Mouse (Mus musculus): ENCODE results near the gene Lrrc36.

Gene Lrrc36

DNA sequence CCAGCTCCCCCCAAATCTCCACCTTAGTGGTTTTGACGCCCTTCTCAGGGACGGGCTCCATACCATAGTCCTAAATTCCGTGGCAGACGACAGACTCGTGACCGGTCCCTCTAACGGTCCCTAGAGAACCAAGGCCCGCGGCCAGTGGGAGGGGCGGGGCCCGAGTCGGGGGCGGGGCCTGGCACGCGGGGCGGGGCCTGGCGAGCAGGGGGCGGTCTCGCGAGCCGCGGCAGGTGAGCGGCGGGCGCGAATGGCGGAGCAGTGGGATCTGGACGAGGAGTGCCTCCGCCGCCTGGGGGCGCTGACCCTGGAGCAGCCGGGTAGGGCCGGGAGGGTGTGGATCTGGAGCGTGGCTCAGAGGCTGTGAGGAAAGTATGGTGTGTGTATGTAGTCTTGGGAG, at the start of gene Lrrc36, which contains the start of gene Kctd19:
Gene Lrrc36, plus strand, starts transcription at position 181 of the 400 bp plus-strand sequence.
Gene Kctd19, minus strand, starts transcription at position 112 of the 400 bp plus-strand sequence.
- DNase-seq: peak; percentile 24

DNA sequence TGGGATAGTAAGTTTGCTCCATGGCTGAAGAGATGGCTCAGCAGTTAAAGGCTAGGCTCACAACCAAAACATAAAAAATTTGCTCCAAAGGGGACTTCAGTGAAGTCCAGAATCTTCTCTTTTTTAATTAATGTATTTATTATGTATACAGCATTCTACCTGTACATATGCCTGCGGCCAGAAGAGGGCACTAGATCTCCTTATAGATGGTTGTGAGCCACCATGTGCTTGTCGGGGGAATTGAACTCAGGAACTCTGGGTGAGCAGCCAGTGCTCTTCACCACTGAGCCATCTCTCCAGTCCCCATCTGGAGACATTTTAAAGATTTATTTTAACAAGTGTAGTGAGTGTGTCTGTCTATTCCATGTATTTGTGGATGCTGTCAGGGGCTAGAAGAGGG, 46.3 kb upstream of the Lrrc36 start:
- no peak for DNase-seq

DNA sequence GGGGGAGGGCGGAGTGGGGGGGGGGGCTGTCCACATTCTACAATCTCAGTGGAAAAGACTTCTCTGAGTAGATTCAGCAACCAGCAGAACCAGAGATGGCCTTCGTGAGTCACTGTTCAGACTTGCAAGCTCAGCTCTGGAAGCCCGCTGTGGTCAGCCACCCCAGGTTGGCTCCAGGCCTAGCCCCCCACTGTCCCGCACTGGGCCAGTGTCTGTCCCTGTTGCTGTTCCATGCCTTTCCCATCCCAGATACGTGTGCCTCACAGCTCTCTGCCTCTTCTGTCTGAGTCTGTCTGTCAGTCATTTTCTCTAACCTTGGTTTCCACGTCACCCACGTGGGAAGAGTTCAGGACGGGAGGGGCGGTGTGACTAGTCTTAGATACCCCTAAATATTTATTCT, 40.9 kb upstream of the Lrrc36 start:
- DNase-seq: no peak

DNA sequence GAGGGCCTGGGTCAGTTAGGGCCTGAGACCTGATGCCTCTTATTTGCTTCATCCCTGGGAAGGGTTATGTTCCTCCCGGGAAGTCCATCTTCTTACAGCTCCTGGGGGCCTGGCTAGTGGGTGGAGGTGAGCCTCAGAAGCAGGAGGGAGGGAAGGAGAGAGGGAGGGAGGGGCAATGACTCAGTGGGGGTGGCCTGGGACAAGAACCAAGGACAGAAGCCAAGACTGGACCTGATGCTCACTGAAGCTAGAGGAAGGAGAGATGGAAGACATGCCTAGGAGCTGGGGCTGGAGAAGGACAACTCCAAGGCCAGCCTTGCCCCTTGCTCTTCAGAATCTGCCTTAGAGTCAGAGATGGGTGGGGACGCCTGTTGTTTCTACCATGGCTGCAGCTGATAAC, 40.3 kb upstream of the Lrrc36 start, which contains the start of gene Plekhg4:
Gene Plekhg4, plus strand, starts transcription at position 243 of the 400 bp plus-strand sequence.
- no peak for DNase-seq

DNA sequence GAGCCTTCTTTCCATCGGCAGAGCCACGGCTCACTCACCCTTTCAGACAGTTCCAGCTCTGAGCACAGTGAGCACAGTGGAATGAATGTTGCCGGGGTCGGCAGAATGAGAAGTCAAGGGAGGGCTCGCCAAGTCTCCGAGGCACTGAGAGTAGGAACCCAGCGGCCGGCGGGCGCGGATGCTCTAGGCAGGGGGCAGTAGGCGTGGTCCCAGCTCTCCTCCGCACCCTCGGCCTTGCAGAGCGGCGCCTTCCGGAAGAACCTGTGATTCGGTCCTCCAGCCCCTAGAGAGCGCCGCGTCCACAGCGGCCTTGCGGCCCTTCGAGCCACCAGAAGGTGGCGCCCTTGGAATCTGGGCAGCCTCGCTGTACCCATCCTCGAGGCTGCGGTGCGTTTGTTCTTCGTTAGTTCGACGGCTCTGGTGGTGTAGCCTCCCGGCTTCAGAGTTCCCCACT, 38.8 kb upstream of the Lrrc36 start:
- DNase-seq: peak; percentile 47

DNA sequence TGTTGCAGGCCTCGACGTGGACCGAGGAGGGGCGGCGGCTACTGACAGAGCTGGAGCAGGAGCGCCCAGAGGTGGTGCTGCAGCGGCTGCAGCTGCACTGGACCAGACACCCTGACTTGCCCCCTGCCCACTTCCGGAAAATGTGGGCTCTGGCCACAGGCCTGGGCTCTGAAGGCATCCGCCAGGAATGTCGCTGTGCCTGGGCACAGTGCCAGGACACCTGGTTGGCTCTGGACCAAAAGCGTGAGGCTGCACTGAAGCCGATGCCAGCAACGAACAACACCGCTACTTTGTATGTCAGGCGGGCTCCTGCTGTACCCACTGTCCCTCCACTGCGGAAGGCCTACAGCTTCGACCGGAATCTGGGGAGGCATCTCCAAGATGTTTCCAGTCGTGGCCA, 34.7 kb upstream of the Lrrc36 start:
- peak; percentile 59 for DNase-seq

DNA sequence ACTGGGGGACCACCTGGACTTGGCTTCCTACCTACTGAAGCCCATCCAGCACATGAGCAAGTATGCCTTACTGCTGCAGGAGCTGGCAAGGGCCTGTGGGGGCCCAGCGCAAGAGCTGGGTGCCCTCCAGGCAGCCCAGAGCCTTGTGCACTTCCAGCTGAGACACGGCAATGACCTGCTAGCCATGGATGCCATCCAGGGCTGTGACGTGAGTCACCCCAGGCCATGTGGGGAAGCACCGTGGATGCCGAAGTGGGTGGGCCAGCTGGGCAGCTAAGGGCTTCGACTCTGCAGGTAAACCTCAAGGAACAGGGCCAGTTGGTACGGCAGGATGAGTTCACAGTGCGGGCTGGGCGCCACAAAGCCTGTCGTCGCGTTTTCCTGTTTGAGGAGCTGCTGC, 33.1 kb upstream of the Lrrc36 start:
- DNase-seq: no peak

DNA sequence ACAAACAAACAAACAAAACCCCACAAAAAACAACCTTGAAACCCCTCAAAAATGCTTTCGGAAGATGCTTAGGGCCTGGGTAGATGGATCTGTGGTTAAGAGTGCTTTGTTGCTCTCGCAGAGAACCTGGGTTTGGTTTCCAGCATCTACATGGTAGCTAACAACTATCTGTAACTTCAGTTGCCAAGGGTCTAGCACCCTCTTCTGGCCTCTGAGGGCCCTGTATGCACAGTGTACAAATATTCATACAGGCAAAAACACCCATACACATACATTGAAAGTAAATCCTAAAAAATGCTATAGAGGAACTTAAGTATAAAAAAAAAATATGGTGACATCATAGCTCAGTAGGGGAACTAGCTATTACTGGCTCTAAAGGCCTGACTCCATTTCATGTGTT, 29.3 kb upstream of the Lrrc36 start:
- no peak for DNase-seq

DNA sequence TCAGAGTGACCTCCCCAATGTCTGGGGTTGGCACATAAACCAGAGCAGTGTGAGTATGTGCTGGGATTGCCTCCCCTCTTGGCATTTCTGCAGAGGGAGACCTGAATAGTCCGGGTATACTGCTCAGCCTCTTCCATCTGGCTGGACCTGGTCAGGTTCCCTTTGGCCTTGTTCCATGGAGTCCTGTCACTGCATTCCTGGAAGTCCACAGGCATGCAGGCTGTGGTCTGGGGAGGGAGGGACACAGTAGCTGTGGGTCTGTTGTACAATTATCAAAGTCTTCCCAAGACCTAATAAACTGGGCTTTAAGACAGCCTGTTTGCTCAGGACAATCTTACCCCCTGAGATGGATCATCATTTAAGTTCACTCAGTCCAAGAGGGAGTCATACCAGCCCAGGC, 26.2 kb upstream of the Lrrc36 start:
- DNase-seq: no peak

DNA sequence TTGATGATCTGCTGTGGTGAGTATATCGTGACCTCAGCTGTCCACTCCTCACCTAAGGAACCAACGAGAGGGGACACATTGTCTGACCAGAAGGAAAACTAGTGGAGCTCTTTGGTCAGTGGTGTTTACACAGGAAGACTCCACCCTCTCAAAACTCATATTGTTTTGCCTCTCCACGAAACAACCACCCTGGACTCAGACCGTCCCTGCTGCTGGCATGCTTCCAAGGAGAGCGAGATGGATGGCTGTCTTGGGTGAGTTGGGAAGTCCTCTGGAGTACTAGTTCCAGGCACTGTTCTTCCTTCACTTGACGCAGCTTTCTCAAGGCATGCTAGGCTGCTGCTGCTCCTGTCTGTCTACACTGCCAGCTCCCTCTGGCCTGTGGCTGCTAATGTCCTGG, 24.3 kb upstream of the Lrrc36 start:
- no peak for DNase-seq

DNA sequence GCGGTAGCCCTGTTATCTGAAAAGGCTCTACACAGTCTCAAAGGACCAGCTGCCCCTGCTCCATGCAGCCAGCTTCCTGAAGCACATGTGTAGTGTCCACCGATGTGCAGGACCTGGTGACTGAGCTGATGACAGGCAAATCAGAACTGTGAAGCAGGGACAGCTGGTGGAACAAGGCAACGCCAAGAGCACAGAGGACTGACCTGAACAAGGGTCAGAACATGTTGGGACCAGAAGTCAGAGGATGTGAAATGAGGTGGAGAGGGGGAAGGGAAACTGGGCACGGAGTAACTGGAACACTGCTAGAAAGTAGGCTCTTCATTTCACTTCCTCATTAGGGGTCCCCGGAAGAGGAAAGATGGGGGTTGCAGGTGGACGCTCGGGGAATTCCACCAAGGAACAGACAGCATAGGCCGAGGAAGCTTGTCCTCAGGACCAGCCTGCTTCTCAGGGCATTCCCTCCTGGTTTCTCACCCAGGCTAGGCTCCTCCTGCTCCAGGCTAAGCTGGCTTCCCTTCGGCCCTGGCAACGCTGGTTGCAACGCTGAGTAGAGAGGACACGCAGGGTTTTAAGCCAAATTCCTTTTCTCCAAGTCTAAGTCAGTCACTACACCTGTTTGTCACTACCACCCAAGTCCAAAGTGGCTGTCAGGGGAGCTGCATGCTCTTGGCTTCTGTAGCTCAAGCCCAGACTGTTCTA, 20.1 kb upstream of the Lrrc36 start:
- no peak for DNase-seq

DNA sequence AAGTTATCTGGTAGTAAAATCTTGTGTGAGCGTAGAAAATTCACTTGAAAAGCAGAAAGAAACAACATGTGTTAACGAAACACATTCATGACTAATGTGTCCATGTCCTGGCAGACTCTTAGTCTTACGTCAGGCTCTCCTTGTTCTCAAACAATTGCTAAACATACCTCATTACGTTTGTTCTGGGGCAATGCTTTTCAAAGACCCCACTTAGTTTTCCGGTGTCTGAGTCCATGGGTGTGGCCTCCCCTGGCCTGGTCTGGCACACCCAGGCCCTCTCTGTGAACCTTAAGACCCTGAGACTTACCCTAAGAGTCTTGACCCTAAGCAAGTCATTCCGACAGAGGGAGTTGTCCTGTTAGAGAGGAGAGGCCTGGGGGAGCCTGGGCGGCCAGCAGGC, 19.5 kb upstream of the Lrrc36 start:
- DNase-seq: no peak

DNA sequence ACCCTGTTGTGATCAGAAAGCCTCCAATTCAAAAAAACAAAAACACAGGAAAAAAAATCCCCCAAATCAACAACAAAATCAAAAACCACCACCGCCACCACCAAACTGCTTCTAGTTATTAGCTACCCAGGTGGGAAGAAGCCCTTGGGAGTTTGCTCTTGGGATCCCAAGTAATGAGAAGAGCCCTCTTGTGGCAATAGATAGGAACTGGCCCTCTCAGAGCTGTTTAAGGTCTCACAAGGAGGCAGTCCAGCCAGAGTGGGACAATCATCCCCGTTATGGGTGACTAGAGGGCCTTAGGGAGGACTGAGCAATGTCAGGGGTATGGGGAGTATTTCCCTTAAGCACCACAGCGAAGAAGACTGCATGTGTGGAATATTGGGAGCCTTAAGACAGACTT, 15.6 kb upstream of the Lrrc36 start:
- no peak for DNase-seq

DNA sequence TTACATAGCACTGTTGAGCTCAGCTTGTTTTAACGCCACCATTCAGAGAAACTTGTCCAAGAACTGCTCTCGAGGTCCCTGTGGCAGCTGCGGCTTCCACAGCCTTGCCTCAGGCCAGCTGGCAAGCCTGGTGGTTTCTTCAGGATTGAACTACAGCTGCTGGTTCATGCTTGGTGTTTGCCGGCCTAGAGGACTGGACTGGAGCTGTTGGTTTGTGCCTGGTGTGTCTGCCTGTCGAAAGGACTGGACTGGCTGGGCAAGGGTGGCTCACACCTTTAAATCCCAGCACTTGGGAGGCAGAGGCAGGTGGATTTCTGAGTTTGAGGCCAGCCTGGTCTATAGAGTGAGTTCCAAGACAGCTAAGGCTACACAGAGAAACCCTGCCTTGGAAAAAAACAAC, 13.4 kb upstream of the Lrrc36 start:
- DNase-seq: no peak

DNA sequence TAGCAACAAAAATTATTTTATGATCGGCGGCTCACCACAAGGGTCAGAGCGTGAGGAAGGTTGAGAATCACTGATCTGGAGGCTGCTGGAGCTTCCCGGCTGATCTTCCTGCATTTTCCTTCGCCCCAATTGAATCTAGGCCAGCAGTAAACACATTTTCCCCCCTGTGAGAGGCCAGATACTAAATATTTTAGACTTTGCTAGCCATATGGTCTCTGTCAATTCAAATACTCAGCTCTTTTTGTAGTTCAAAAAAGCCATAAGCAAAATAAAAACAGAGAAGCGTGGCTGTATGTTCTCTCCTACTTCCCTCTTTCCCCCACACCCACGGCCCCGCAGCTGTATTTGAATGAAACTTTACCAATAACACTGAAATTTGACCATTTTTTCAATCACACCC, 9.9 kb upstream of the Lrrc36 start:
- no peak for DNase-seq

DNA sequence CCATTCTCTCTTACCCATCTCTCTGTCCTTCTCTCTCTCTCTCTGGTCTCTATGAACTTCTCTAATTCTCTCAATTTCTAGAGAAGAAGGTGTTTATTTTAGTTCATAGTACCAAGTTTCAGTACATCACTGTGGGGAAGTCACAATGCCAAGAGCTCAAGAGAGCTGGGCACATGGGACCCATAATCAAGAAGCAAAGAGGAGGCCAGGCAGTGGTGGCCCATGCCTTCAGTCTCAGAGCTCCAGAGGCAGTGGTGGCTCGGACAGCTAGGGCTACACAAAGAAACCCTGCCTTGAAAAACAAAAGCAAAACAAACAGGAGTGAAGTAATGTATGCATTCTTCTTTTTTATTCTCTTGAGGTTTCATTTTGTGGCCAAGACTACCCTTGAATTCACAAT, 8.9 kb upstream of the Lrrc36 start:
- DNase-seq: no peak

DNA sequence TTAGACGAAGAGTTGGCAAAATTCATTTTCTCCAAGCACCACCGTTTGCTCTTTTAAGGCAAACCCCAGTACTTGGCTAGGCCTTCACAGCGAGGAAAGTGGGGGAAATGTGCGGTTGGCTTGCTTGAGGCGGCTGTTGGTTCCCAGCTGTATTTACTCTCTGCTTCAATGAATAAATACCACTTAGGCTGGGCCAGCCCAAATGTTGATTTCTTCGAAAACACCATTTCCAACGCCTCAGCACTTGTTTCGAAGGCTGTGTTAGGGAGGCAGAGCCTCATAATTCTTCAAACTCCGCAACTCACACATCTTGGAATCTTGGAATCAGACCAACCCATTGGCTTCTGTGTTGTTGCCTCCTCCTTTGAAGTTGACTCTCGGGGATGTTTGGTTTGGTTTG, 7.0 kb upstream of the Lrrc36 start:
- DNase-seq: peak; percentile 15

DNA sequence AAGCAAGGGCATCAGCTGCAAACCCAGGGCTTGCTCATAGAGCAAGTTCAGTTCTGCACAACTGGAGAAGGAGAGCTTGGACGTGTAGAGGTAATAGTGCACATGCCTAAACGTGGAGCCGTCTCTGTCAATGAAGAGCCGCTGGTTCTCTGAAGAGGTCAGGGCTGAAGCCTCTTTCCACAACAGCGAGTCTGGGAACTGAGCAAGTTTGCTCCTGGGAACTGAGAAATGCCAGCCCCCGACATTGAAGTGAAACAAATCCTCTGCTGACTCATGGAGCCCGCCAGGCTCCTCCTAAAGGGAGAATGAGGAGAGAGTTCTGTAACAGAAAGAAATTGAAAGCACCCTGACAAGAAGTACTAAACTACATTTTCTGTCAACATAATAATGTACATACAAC, 5.0 kb upstream of the Lrrc36 start:
- no peak for DNase-seq

DNA sequence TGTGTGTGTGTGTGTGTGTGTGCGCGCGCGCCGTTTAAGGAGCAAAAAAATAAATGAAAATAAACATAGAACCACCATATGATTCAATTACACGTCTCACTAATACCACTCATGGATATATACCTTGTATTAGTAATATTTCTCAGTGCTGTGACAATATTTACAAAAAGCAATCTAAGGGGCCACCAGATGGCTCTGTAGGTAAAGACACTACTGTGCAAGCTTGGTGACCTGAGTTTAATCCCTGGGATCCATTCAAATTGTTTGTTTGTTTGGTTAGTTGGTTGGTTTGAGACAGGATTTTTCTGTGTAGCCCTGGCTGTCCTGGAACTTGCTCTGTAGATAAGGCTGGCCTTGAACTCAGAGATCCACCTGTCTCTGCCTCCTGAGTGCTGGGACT, 3.4 kb upstream of the Lrrc36 start:
- no peak for DNase-seq

DNA sequence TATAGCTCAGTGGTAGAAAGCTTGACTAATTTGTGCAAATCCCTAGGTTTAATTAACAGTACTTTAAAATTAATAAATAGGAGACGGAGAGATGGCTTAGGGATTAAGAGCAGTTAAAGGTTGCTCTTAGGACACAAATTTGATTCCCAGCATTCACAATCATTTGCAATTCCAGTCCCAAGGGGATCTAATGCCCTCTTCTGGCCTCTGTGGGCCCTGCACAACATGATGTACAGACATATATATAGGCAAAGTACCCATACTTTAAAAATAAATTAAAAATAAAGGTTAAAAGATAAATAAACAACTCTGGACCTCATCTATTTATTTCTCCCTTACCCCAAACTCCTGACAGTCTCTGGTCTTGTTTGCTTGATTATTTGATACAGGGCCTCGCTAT, 5.6 kb downstream of the Lrrc36 start:
- DNase-seq: no peak

DNA sequence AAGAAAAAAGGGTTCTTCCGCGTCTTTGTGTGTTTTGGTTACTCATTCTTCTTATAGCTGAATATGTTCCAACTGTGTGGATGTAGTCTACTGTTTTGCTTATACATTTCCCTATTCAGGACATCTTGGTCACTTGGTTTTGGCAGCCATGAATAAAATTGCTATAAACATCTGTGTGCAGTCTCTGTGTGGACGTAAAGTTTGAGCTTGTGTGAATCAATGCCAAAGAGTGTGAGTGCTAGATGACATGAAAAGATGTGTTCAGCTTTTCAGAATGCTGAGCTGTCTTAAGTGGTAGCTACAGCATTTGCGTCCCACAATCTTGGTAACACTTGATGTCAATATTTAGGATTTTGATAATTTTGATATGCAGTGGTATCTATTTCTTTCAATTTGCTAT, 6.4 kb downstream of the Lrrc36 start:
- DNase-seq: no peak

DNA sequence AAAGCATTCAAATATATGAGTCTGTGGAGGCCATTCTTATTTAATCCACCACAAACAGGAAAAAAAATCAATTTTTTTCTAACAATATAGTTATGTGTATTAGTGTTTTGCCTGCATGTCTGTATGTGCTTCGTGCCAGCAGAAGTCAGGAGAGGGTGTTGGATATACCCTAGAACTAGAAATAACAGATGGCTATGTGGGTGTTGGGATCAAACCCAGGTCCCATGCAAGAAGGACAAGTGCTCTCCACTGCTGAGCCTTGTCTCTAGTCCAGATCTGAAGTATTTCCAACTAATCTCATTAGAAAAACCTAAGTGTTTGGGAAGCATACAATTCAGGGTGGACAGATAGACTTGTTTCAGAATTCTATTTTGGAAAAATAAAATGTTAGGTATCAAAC, 8.6 kb downstream of the Lrrc36 start:
- DNase-seq: no peak

DNA sequence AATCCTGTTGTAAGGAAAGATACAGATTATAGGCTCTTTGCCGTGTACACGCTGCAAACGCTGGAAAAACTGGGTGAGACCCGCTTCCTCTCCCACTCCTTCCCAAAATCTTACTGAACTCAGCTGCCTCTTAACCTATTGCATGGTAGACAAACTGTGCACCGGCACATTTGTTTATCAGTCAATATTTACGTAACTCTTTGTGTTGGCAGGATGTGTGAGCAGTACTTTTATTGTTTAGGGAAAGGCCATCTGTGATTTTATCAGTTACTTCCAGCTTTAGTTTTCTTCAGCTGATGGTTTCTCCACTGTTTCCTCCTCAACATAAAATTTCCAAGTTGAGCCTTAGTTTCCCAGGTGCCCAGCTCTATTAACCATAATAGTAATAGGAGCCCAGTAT, 13.5 kb downstream of the Lrrc36 start:
- no peak for DNase-seq

DNA sequence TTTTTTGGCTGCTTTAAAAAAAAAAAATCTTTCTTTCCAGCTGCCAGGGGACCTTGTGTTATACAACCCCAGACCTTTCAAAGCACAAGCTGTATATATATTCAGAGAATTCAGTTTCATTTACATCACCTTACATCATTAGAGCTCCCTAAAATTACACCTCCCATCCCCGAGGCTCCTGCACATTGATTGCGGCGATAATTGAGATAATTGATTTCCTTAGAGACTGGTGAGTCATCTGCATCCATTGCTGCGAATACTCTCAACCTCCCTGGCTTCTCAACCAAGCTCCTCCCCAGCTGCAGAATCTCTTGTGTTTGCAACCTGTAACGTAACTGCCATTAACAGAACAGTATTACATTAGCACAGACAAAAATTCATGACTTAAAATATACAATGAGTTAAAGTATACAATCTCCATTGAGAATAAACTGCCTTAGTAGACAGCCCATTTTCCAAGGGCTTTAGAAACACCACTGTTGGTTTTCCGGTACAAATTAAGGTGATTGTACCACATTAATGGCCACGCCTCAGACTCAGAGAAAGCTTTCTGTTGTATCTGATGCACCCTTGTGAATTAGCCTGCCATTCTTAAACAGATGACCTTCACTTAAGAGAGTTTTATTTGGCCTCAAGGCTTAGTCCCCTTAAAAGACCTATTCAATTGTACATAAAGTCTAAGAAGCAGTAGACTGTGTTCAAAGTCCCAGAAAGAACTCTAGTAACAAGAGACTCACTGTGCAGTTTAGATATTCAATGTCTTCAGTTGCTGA, 18.6 kb downstream of the Lrrc36 start:
- no peak for DNase-seq

DNA sequence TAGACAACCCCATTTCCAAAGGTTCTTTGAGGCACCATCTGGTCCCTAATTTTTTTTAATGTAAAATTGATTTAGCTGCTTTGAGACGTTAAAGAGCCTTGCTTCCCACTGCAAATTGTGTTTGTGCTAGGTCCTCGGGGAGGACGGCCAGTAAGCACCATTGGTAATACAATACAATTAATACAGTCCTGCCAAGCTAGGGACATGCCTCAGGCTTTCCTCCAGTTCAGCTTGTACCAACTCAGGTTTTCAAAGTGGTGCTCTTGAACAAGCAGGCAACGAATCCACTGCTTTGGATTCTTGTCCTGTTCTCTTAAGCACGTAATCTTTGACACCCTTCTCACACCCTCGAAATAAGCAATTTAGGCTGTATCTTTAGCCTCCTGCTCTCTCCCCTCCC, 19.6 kb downstream of the Lrrc36 start:
- DNase-seq: no peak
